ENCODE assay signal across 9 mouse cellular contexts in the genomic region with DNA sequence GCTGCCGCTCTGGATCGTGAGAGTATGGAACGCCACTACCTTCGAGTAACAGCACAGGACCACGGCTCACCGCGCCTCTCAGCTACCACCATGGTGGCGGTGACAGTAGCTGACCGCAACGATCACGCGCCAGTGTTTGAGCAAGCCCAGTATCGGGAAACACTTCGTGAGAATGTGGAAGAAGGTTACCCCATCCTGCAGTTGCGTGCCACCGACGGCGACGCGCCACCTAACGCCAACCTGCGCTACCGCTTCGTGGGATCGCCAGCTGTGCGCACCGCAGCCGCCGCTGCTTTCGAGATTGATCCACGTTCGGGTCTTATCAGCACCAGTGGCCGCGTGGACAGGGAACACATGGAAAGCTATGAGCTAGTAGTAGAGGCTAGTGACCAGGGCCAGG. TPM values are rescaled to one million over a fixed set of nuclear protein-coding genes. Genes with fewer than 3 reads are reported as not detected.
A peak's percentile ranks its signal among the peaks of the same experiment; 100 is the strongest.
DNase-seq lines count a peak whose midpoint lies in the region; ATAC-seq and TF ChIP-seq lines count a peak whose summit lies in the region.
"Had no signal": no experiment of that assay in that cellular context is flagged by ENCODE, and none has a peak within 500 bp of the region (broad histone marks: within the 10 kb centered on the region; RNA-seq: fewer than 3 reads in every experiment).

No protein-coding gene starts in this region.

- H3K9ac ChIP-seq in kidney, embryonic 15.5 days, result no peak overlapping the region
- H3K9ac ChIP-seq in embryonic facial prominence, embryonic 12.5 days, result no peak overlapping the region; the same call in 1 of the 2 replicates

- H3K27ac ChIP-seq in kidney, embryonic 15.5 days, result no peak overlapping the region
- H3K27ac ChIP-seq in embryonic facial prominence, embryonic 12.5 days, result no peak overlapping the region
- H3K27ac ChIP-seq in limb, embryonic 10.5 days, result no peak overlapping the region

- H3ac ChIP-seq in myocyte (ENCODE audit: control insufficient read depth, insufficient read length), result no peak overlapping the region

- DNase-seq in kidney, postnatal 10 days, result no peak
- no peak for DNase-seq in limb, embryonic 10.5 days (ENCODE audit: low spot score)
- no peak for DNase-seq in frontal cortex, postnatal 36 days (ENCODE audit: low spot score in 2 of 2)
- no peak for DNase-seq in urinary bladder, postnatal 4 days (ENCODE audit: low spot score in 2 of 2)
- no peak for DNase-seq in layer of hippocampus, postnatal 10 days (ENCODE audit: low spot score in 2 of 2)

- no peak for TF ChIP-seq POLR2A in myocyte (IDR thresholded peaks at IDR 0.05; ENCODE audit: insufficient read length, low read depth)

- H3K9me3 ChIP-seq in kidney, embryonic 15.5 days (replicated peaks), result no peaks in the 10 kb centered on the region
- no peaks in the 10 kb centered on the region for H3K9me3 ChIP-seq in embryonic facial prominence, embryonic 12.5 days
- H3K9me3 ChIP-seq in limb, embryonic 10.5 days (replicated peaks), result no peaks in the 10 kb centered on the region

- peaks cover 34% of the 10 kb centered on the region for H3K4me1 ChIP-seq in kidney, embryonic 15.5 days
- H3K4me1 ChIP-seq in embryonic facial prominence, embryonic 12.5 days, result peaks cover 23% of the 10 kb centered on the region
- peaks cover 38% of the 10 kb centered on the region for H3K4me1 ChIP-seq in limb, embryonic 10.5 days

- WGBS in kidney, embryonic 15.5 days, result 13% methylated on average over 34 of the region's 34 CpGs
- 17% methylated on average over 34 of the region's 34 CpGs for WGBS in embryonic facial prominence, embryonic 12.5 days
- WGBS in limb, embryonic 10.5 days, result 15% methylated on average over 34 of the region's 34 CpGs

- H3K4me3 ChIP-seq in kidney, embryonic 15.5 days (replicated peaks), result peak overlapping the region; percentile 50
- H3K4me3 ChIP-seq in embryonic facial prominence, embryonic 12.5 days, result peak overlapping the region; percentile 41
- H3K4me3 ChIP-seq in limb, embryonic 10.5 days, result peak overlapping the region; percentile 51
- no peak overlapping the region for H3K4me3 ChIP-seq in myocyte

- H3K36me3 ChIP-seq in kidney, embryonic 15.5 days, result no peaks in the 10 kb centered on the region
- H3K36me3 ChIP-seq in embryonic facial prominence, embryonic 12.5 days, result no peaks in the 10 kb centered on the region
- no peaks in the 10 kb centered on the region for H3K36me3 ChIP-seq in limb, embryonic 10.5 days
- no peaks in the 10 kb centered on the region for H3K36me3 ChIP-seq in myocyte (ENCODE audit: control insufficient read depth, insufficient read depth)

- no peak for ATAC-seq in kidney, embryonic 15.5 days (replicated peaks; ENCODE audit: low FRiP score)
- ATAC-seq in embryonic facial prominence, embryonic 12.5 days (ENCODE audit: insufficient number of reproducible peaks, insufficient read depth, low FRiP score, low TSS enrichment), result no peak
- ATAC-seq: Patski had no signal

- H3K27me3 ChIP-seq in kidney, embryonic 15.5 days, result peaks cover 94% of the 10 kb centered on the region
- peaks cover 91% of the 10 kb centered on the region for H3K27me3 ChIP-seq in embryonic facial prominence, embryonic 12.5 days
- peaks cover 99% of the 10 kb centered on the region for H3K27me3 ChIP-seq in limb, embryonic 10.5 days (ENCODE audit: low read depth, poor library complexity, severe bottlenecking)
- peaks cover 81% of the 10 kb centered on the region for H3K27me3 ChIP-seq in myocyte (ENCODE audit: control insufficient read depth, insufficient read depth, insufficient read length)

- H3K4me2 ChIP-seq in kidney, embryonic 15.5 days, result peak overlapping the region; percentile 78
- peak overlapping the region; percentile 64 for H3K4me2 ChIP-seq in embryonic facial prominence, embryonic 12.5 days (replicated peaks)
- peak overlapping the region; percentile 65 for H3K4me2 ChIP-seq in myocyte (ENCODE audit: low read depth)

- H3K79me2 ChIP-seq in myocyte (ENCODE audit: control insufficient read depth, insufficient read depth), result no peaks in the 10 kb centered on the region

TF ChIP-seq in myocyte, 11 proteins besides CTCF, POLR2A, EP300 and RAD21:
- no peak for TF ChIP-seq MAX (IDR thresholded peaks at IDR 0.05; ENCODE audit: low read depth)
- TF ChIP-seq USF1 (IDR thresholded peaks at IDR 0.05; ENCODE audit: low read depth), result no peak
- TF ChIP-seq CEBPB (IDR thresholded peaks at IDR 0.05; ENCODE audit: insufficient read depth, poor library complexity, severe bottlenecking), result no peak
- no peak for TF ChIP-seq POLR2AphosphoS2 (IDR thresholded peaks at IDR 0.05; ENCODE audit: insufficient read length, low read depth)
- no peak for TF ChIP-seq SRF (IDR thresholded peaks at IDR 0.05; ENCODE audit: control insufficient read depth, insufficient read length, low read depth)
- TF ChIP-seq E2F4 (IDR thresholded peaks at IDR 0.05; ENCODE audit: insufficient read depth), result no peak
TF ChIP-seq in myocyte: peak in this region for 0.

RNA-seq across cellular contexts. Expression of a gene that starts 1.3 kb away (rescaled TPM):
- 0.13 and 0.26 TPM in 2 replicates for polyA plus RNA-seq in kidney, embryonic 15.5 days (2015; fragmentation: Nextera tagmentation; extraction: Ambion mirVana)
- polyA plus RNA-seq in embryonic facial prominence, embryonic 12.5 days (2016; fragmentation: Nextera tagmentation; extraction: Ambion mirVana), result 1.2 and 2.1 TPM in 2 replicates
- polyA plus RNA-seq in limb, embryonic 10.5 days (2016; fragmentation: Nextera tagmentation; extraction: Ambion mirVana), result 0.06 and 0.14 TPM in 2 replicates
- polyA plus RNA-seq in myocyte (2012; fragmentation: generic; extraction: Trizol), result 0.65 TPM
- total RNA-seq in layer of hippocampus, postnatal 10 days (2021), result 10 to 100 TPM; 64.6 to 78.9 TPM

RNA-seq across cellular contexts. Expression of a gene that starts 19.3 kb away (rescaled TPM):
- 12.0 and 16.3 TPM in 2 replicates for polyA plus RNA-seq in kidney, embryonic 15.5 days (2015; fragmentation: Nextera tagmentation; extraction: Ambion mirVana)
- 24.2 and 25.7 TPM in 2 replicates for polyA plus RNA-seq in embryonic facial prominence, embryonic 12.5 days (2016; fragmentation: Nextera tagmentation; extraction: Ambion mirVana)
- 13.0 and 21.0 TPM in 2 replicates for polyA plus RNA-seq in limb, embryonic 10.5 days (2016; fragmentation: Nextera tagmentation; extraction: Ambion mirVana)
- 5.9 TPM for polyA plus RNA-seq in myocyte (2012; fragmentation: generic; extraction: Trizol)
- 10 to 100 TPM; 40.7 to 43.4 TPM for total RNA-seq in layer of hippocampus, postnatal 10 days (2021)

RNA-seq across cellular contexts. Expression of a gene that starts 25.6 kb away (rescaled TPM):
- polyA plus RNA-seq in kidney, embryonic 15.5 days (2015; fragmentation: Nextera tagmentation; extraction: Ambion mirVana), result 11.3 and 15.2 TPM in 2 replicates
- 20.5 and 22.5 TPM in 2 replicates for polyA plus RNA-seq in embryonic facial prominence, embryonic 12.5 days (2016; fragmentation: Nextera tagmentation; extraction: Ambion mirVana)
- polyA plus RNA-seq in limb, embryonic 10.5 days (2016; fragmentation: Nextera tagmentation; extraction: Ambion mirVana), result 9.7 and 13.7 TPM in 2 replicates
- 18.8 TPM for polyA plus RNA-seq in myocyte (2012; fragmentation: generic; extraction: Trizol)
- total RNA-seq in layer of hippocampus, postnatal 10 days (2021), result 10 to 100 TPM; 35.8 to 38.1 TPM

RNA-seq across cellular contexts. Expression of a gene that starts 43.9 kb away (rescaled TPM):
- polyA plus RNA-seq in kidney, embryonic 15.5 days (2015; fragmentation: Nextera tagmentation; extraction: Ambion mirVana), result 96.4 and 106 TPM in 2 replicates
- polyA plus RNA-seq in embryonic facial prominence, embryonic 12.5 days (2016; fragmentation: Nextera tagmentation; extraction: Ambion mirVana), result 145 and 147 TPM in 2 replicates
- polyA plus RNA-seq in limb, embryonic 10.5 days (2016; fragmentation: Nextera tagmentation; extraction: Ambion mirVana), result 93.9 and 121 TPM in 2 replicates
- polyA plus RNA-seq in myocyte (2012; fragmentation: generic; extraction: Trizol), result 45.5 TPM
- total RNA-seq in layer of hippocampus, postnatal 10 days (2021), result 100 to 1,000 TPM; 180 to 190 TPM
